Mouse (Mus musculus) midbrain, embryonic 16.5 days (tissue): ENCODE data around the gene Hoxa3. TPM values are rescaled to one million over a fixed set of nuclear protein-coding genes. Genes with fewer than 3 reads are reported as not detected.

Experiments used
- ATAC-seq: fragments of 200-750 bp; cut with Nextera tagmentation; 2 replicates; pipeline ENCODE4 v1.8.0; 2017; ENCODE audit warnings: moderate TSS enrichment
- H3K27ac ChIP-seq: fragments of 300-500 bp; sonication (generic); 2 replicates; pipeline ENCODE4 v1.5.1; 2014; ENCODE audit warnings: mild to moderate bottlenecking, low read length, mixed read lengths
- H3K27me3 ChIP-seq: fragments of 300-500 bp; sonication (generic); 2 replicates; pipeline ENCODE4 v1.6.1; 2014; ENCODE audit warnings: low read depth, low read length, mixed read lengths; ENCODE audit not compliant: control insufficient read depth, insufficient read depth
- H3K36me3 ChIP-seq: fragments of 300-500 bp; sonication (generic); 2 replicates; pipeline ENCODE4 v1.6.1; 2014; ENCODE audit warnings: mild to moderate bottlenecking, low read length, moderate library complexity, mixed read lengths; ENCODE audit not compliant: control insufficient read depth, insufficient read depth
- H3K4me1 ChIP-seq: fragments of 300-500 bp; sonication (generic); 2 replicates; pipeline ENCODE4 v1.6.1; 2014; ENCODE audit warnings: mild to moderate bottlenecking, low read length, mixed read lengths; ENCODE audit not compliant: control insufficient read depth, insufficient read depth
- H3K4me2 ChIP-seq: fragments of 300-500 bp; sonication (generic); 2 replicates; pipeline ENCODE4 v1.6.1; 2014; ENCODE audit warnings: mild to moderate bottlenecking, low read length, mixed read lengths
- H3K4me3 ChIP-seq: fragments of 300-500 bp; sonication (generic); 2 replicates; pipeline ENCODE4 v1.5.1; 2014; ENCODE audit warnings: low read depth, mild to moderate bottlenecking, low read length, moderate library complexity, mixed read lengths
- H3K9ac ChIP-seq: fragments of 300-500 bp; sonication (generic); 2 replicates; pipeline ENCODE4 v1.6.1; 2014; ENCODE audit warnings: low read depth, low read length, mixed read lengths
- H3K9me3 ChIP-seq: fragments of 300-500 bp; sonication (generic); replicated peaks from 2 replicates; pipeline ENCODE4 v1.6.1; 2014; ENCODE audit warnings: mild to moderate bottlenecking, low read length, mixed read lengths; ENCODE audit not compliant: control insufficient read depth, poor library complexity, severe bottlenecking
- WGBS: fragments of 180-500 bp; shearing (Covaris S2); extraction: QIAGEN DNeasy Blood & Tissue Kit; methylation state at CpG from one replicate; pipeline ENCODE4 v1.1.7; 2014; 5-methylcytosine and 5-hydroxymethylcytosine counted together
- polyA plus RNA-seq: library from polyadenylated mRNA; unstranded; fragments of >200 nt; fragmentation: Nextera tagmentation; extraction: Ambion mirVana; gene quantifications from 2 replicates; pipeline ENCODE4 v1.2.1, GENCODE M21; 2015

Hoxa3 gene
- polyA plus RNA-seq, 1 experiment from 2014 or later = not detected

- WGBS = under 1% methylated on average over 10 of the region's 10 CpGs
- Histone ChIP-seq H3K27ac (no peak overlapping the region), H3K4me1 (no peaks in the 10 kb centered on the region), H3K36me3 (no peaks in the 10 kb centered on the region), H3K27me3 (peaks cover 92% of the 10 kb centered on the region), H3K9ac (no peak overlapping the region), H3K9me3 (no peaks in the 10 kb centered on the region), H3K4me3 (no peak overlapping the region), H3K4me2 (no peak overlapping the region)
- no peak for ATAC-seq
These were observed 15.9 kb downstream of the Hoxa3 start for GRCm38 (mm10) chr6:52197271-52197670.

GRCm38 (mm10) chr6:52196811-52197210 lies 16.3 kb downstream of the Hoxa3 start:
- H3K4me2 ChIP-seq = no peak overlapping the region
- no peak for ATAC-seq

GRCm38 (mm10) chr6:52194690-52195089 lies 18.4 kb downstream of the Hoxa3 start:
- Histone ChIP-seq H3K4me3 (no peak overlapping the region), H3K27ac (no peak overlapping the region), H3K9ac (no peak overlapping the region), H3K27me3 (peaks cover 94% of the 10 kb centered on the region), H3K36me3 (no peaks in the 10 kb centered on the region), H3K9me3 (no peaks in the 10 kb centered on the region), H3K4me2 (no peak overlapping the region), H3K4me1 (peaks cover 6% of the 10 kb centered on the region; the same call in 1 of the 2 replicates)
- 4% methylated on average over 10 of the region's 10 CpGs for WGBS
- no peak for ATAC-seq

More at GRCm38 (mm10) chr6:52196811-52197210, 16.3 kb downstream of the Hoxa3 start:
- H3K9ac ChIP-seq = no peak overlapping the region
- no peaks in the 10 kb centered on the region for H3K36me3 ChIP-seq
- H3K27ac ChIP-seq = no peak overlapping the region
- peaks cover under 1% of the 10 kb centered on the region; the same call in 1 of the 2 replicates for H3K4me1 ChIP-seq
- H3K27me3 ChIP-seq = peaks cover 95% of the 10 kb centered on the region
- no peaks in the 10 kb centered on the region for H3K9me3 ChIP-seq
- H3K4me3 ChIP-seq = no peak overlapping the region
- 4% methylated on average over 9 of the region's 9 CpGs for WGBS

GRCm38 (mm10) chr6:52191860-52192550 lies 21.1 kb downstream of the Hoxa3 start:
- H3K27me3 ChIP-seq = peaks cover 95% of the 10 kb centered on the region
- H3K4me2 ChIP-seq = peak overlapping the region; percentile 43
- no peaks in the 10 kb centered on the region for H3K9me3 ChIP-seq
- H3K4me1 ChIP-seq = peaks cover 6% of the 10 kb centered on the region; the same call in 1 of the 2 replicates
- WGBS = under 1% methylated on average over 43 of the region's 55 CpGs
- no peak overlapping the region for H3K27ac ChIP-seq
- H3K9ac ChIP-seq = no peak overlapping the region
- ATAC-seq = no peak
- peak overlapping the region; percentile 28 for H3K4me3 ChIP-seq
- no peaks in the 10 kb centered on the region for H3K36me3 ChIP-seq

GRCm38 (mm10) chr6:52190906-52191810 lies 22.0 kb downstream of the Hoxa3 start, which contains the start of gene Hoxa4:
Hoxa4 (minus strand) TSS chr6:52191753.
- Histone ChIP-seq H3K36me3 (no peaks in the 10 kb centered on the region), H3K4me1 (peaks cover 6% of the 10 kb centered on the region; the same call in 1 of the 2 replicates), H3K4me2 (peak within 1 kb of the TSS; percentile 43), H3K27me3 (peaks cover 95% of the 10 kb centered on the region), H3K9ac (no peak within 1 kb of the TSS), H3K27ac (no peak within 1 kb of the TSS), H3K4me3 (peak within 1 kb of the TSS; percentile 28), H3K9me3 (no peaks in the 10 kb centered on the region)
- under 1% methylated on average over 72 of the region's 102 CpGs for WGBS
- no peak for ATAC-seq

- under 1% methylated on average over 23 of the region's 23 CpGs for WGBS
- Histone ChIP-seq H3K9me3 (no peaks in the 10 kb centered on the region), H3K4me1 (peaks cover 6% of the 10 kb centered on the region; the same call in 1 of the 2 replicates), H3K36me3 (no peaks in the 10 kb centered on the region), H3K4me3 (no peak overlapping the region), H3K27me3 (peaks cover 96% of the 10 kb centered on the region), H3K9ac (no peak overlapping the region), H3K4me2 (no peak overlapping the region), H3K27ac (no peak overlapping the region)
- ATAC-seq = no peak
These were observed 22.7 kb downstream of the Hoxa3 start for GRCm38 (mm10) chr6:52190410-52190809.

- no peak overlapping the region for H3K4me3 ChIP-seq
- no peak overlapping the region for H3K4me2 ChIP-seq
- no peak for ATAC-seq
- no peaks in the 10 kb centered on the region for H3K36me3 ChIP-seq
- WGBS = 6% methylated on average over 8 of the region's 8 CpGs
- no peaks in the 10 kb centered on the region for H3K9me3 ChIP-seq
- peaks cover 6% of the 10 kb centered on the region; the same call in 1 of the 2 replicates for H3K4me1 ChIP-seq
- peaks cover 97% of the 10 kb centered on the region for H3K27me3 ChIP-seq
- no peak overlapping the region for H3K9ac ChIP-seq
- H3K27ac ChIP-seq = no peak overlapping the region
These were observed 23.2 kb downstream of the Hoxa3 start for GRCm38 (mm10) chr6:52189909-52190308.

- Histone ChIP-seq H3K4me3 (no peak overlapping the region), H3K4me2 (no peak overlapping the region), H3K9ac (no peak overlapping the region), H3K27me3 (peaks cover 97% of the 10 kb centered on the region), H3K36me3 (no peaks in the 10 kb centered on the region), H3K27ac (no peak overlapping the region), H3K4me1 (peaks cover 6% of the 10 kb centered on the region; the same call in 1 of the 2 replicates), H3K9me3 (no peaks in the 10 kb centered on the region)
- ATAC-seq = no peak
- 9% methylated on average over 5 of the region's 5 CpGs for WGBS
These were observed 24.0 kb downstream of the Hoxa3 start for GRCm38 (mm10) chr6:52189172-52189591.
